Mouse (Mus musculus): Measurements from ENCODE around the gene Htr1f.

DNA sequence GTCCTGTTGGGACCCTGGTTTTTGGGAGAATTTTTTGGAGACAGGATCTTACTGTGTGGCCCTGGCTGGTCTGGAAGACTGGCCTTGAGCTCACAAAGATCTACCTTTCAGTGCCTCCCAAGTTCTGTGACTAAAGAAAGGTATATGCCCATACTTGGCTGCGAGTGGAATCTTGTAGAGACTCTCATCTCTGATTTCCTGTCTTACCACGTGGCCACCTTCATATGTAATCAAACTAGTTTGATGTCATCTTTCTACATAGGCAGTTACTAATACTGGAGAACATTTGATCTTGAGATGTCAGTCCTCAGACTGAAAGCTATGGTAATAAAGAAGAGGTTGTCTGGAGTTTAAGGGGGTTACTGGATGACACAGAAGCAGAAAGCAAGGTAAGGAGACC is 224.2 kb downstream of the Htr1f start:
- no peak for TF ChIP-seq CTCF (IDR thresholded peaks at IDR 0.05; ENCODE audit: extremely low read depth, insufficient read length, insufficient replicate concordance, low read depth, low read length)
- no peak for TF ChIP-seq POLR2A (IDR thresholded peaks at IDR 0.05; ENCODE audit: low read depth, low read length)
